Mouse (Mus musculus): Measurements from ENCODE around the gene Ttll5. TPM values are rescaled to one million over a fixed set of nuclear protein-coding genes. Genes with fewer than 3 reads are reported as not detected.
A peak's percentile ranks its signal among the peaks of the same experiment; 100 is the strongest.

The Ttll5 gene
- total and polyA plus RNA-seq, 2 experiments from 2014 or later = 6.3 to 16.8 TPM

GRCm38 (mm10) chr12:86091601-86092132 lies 267.2 kb downstream of the Ttll5 start:
- Histone ChIP-seq H3K9ac (replicated peaks; ENCODE audit: low read depth, low read length) (no peak overlapping the region), H3K27me3 (ENCODE audit: control insufficient read depth, insufficient read depth, low read length) (no peaks in the 10 kb centered on the region), H3K4me3 (ENCODE audit: low read depth, low read length) (no peak overlapping the region), H3K9me3 (replicated peaks; ENCODE audit: control insufficient read depth, low read length) (no peaks in the 10 kb centered on the region), H3K4me2 (ENCODE audit: low read depth, low read length) (peak overlapping the region; percentile 35), H3K27ac (ENCODE audit: low read depth) (peak overlapping the region; percentile 72), H3K36me3 (replicated peaks; ENCODE audit: control insufficient read depth, insufficient read depth, low read length) (peaks cover 11% of the 10 kb centered on the region; the same call in 1 of the 2 replicates), H3K4me1 (ENCODE audit: control insufficient read depth, insufficient read depth) (peaks cover 20% of the 10 kb centered on the region)
- peak; percentile 81 for ATAC-seq (ENCODE audit: insufficient read depth, low read depth)
- WGBS = 24% methylated on average over 18 of the region's 18 CpGs
- peak; percentile 81 for DNase-seq (ENCODE audit: low spot score)
- TF ChIP-seq EP300 (IDR thresholded peaks at IDR 0.05; ENCODE audit: low read depth) (no peak), CTCF (IDR thresholded peaks at IDR 0.05; ENCODE audit: low read depth) (no peak)

- Histone ChIP-seq H3K4me3 (ENCODE audit: low read depth, low read length) (no peak overlapping the region), H3K4me2 (ENCODE audit: low read depth, low read length) (no peak overlapping the region), H3K9ac (replicated peaks; ENCODE audit: low read depth, low read length) (no peak overlapping the region), H3K36me3 (replicated peaks; ENCODE audit: control insufficient read depth, insufficient read depth, low read length) (peaks cover 9% of the 10 kb centered on the region; the same call in 1 of the 2 replicates), H3K27me3 (ENCODE audit: control insufficient read depth, insufficient read depth, low read length) (no peaks in the 10 kb centered on the region), H3K4me1 (ENCODE audit: control insufficient read depth, insufficient read depth) (peaks cover 18% of the 10 kb centered on the region), H3K27ac (ENCODE audit: low read depth) (no peak overlapping the region), H3K9me3 (replicated peaks; ENCODE audit: control insufficient read depth, low read length) (no peaks in the 10 kb centered on the region)
- WGBS = 84% methylated on average over 4 of the region's 4 CpGs
- ATAC-seq (ENCODE audit: insufficient read depth, low read depth) (no peak), DNase-seq (ENCODE audit: low spot score) (no peak)
- no peak for TF ChIP-seq CTCF (IDR thresholded peaks at IDR 0.05; ENCODE audit: low read depth)
- no peak for TF ChIP-seq EP300 (IDR thresholded peaks at IDR 0.05; ENCODE audit: low read depth)
Measured at GRCm38 (mm10) chr12:86094075-86094474, 269.6 kb downstream of the Ttll5 start.

GRCm38 (mm10) chr12:86095806-86096205 lies 271.3 kb downstream of the Ttll5 start:
- Histone ChIP-seq H3K4me1 (ENCODE audit: control insufficient read depth, insufficient read depth) (peaks cover 24% of the 10 kb centered on the region), H3K9ac (replicated peaks; ENCODE audit: low read depth, low read length) (no peak overlapping the region), H3K9me3 (replicated peaks; ENCODE audit: control insufficient read depth, low read length) (no peaks in the 10 kb centered on the region), H3K27ac (ENCODE audit: low read depth) (no peak overlapping the region), H3K27me3 (ENCODE audit: control insufficient read depth, insufficient read depth, low read length) (no peaks in the 10 kb centered on the region), H3K4me3 (ENCODE audit: low read depth, low read length) (no peak overlapping the region), H3K36me3 (replicated peaks; ENCODE audit: control insufficient read depth, insufficient read depth, low read length) (no peaks in the 10 kb centered on the region), H3K4me2 (ENCODE audit: low read depth, low read length) (no peak overlapping the region)
- TF ChIP-seq EP300 (IDR thresholded peaks at IDR 0.05; ENCODE audit: low read depth) = no peak
- TF ChIP-seq CTCF (IDR thresholded peaks at IDR 0.05; ENCODE audit: low read depth) = no peak
- DNase-seq (ENCODE audit: low spot score) (no peak), ATAC-seq (ENCODE audit: insufficient read depth, low read depth) (no peak)
- WGBS = 92% methylated on average over 4 of the region's 4 CpGs

- Histone ChIP-seq H3K36me3 (replicated peaks; ENCODE audit: control insufficient read depth, insufficient read depth, low read length) (no peaks in the 10 kb centered on the region), H3K9ac (replicated peaks; ENCODE audit: low read depth, low read length) (no peak overlapping the region), H3K4me3 (ENCODE audit: low read depth, low read length) (no peak overlapping the region), H3K27me3 (ENCODE audit: control insufficient read depth, insufficient read depth, low read length) (no peaks in the 10 kb centered on the region), H3K27ac (ENCODE audit: low read depth) (peak overlapping the region; percentile 54), H3K9me3 (replicated peaks; ENCODE audit: control insufficient read depth, low read length) (no peaks in the 10 kb centered on the region), H3K4me1 (ENCODE audit: control insufficient read depth, insufficient read depth) (peaks cover 29% of the 10 kb centered on the region), H3K4me2 (ENCODE audit: low read depth, low read length) (no peak overlapping the region)
- no peak for ATAC-seq (ENCODE audit: insufficient read depth, low read depth)
- TF ChIP-seq CTCF (IDR thresholded peaks at IDR 0.05; ENCODE audit: low read depth) (no peak), EP300 (IDR thresholded peaks at IDR 0.05; ENCODE audit: low read depth) (no peak)
- 44% methylated on average over 11 of the region's 11 CpGs for WGBS
- no peak for DNase-seq (ENCODE audit: low spot score)
Measured at GRCm38 (mm10) chr12:86097781-86098180, 273.3 kb downstream of the Ttll5 start.

- Histone ChIP-seq H3K4me1 (ENCODE audit: control insufficient read depth, insufficient read depth) (peaks cover 54% of the 10 kb centered on the region), H3K27ac (ENCODE audit: low read depth) (peak overlapping the region; percentile 74), H3K4me2 (ENCODE audit: low read depth, low read length) (no peak overlapping the region), H3K9me3 (replicated peaks; ENCODE audit: control insufficient read depth, low read length) (no peaks in the 10 kb centered on the region), H3K36me3 (replicated peaks; ENCODE audit: control insufficient read depth, insufficient read depth, low read length) (no peaks in the 10 kb centered on the region), H3K9ac (replicated peaks; ENCODE audit: low read depth, low read length) (no peak overlapping the region), H3K4me3 (ENCODE audit: low read depth, low read length) (no peak overlapping the region), H3K27me3 (ENCODE audit: control insufficient read depth, insufficient read depth, low read length) (no peaks in the 10 kb centered on the region)
- ATAC-seq (ENCODE audit: insufficient read depth, low read depth) (no peak), DNase-seq (ENCODE audit: low spot score) (no peak)
- 70% methylated on average over 3 of the region's 3 CpGs for whole genome bisulfite sequencing
- no peak for TF ChIP-seq CTCF (IDR thresholded peaks at IDR 0.05; ENCODE audit: low read depth)
- no peak for TF ChIP-seq EP300 (IDR thresholded peaks at IDR 0.05; ENCODE audit: low read depth)
Measured at GRCm38 (mm10) chr12:86100711-86101110, 276.3 kb downstream of the Ttll5 start.

- no peak for TF ChIP-seq EP300 (IDR thresholded peaks at IDR 0.05; ENCODE audit: low read depth)
- TF ChIP-seq CTCF (IDR thresholded peaks at IDR 0.05; ENCODE audit: low read depth) = no peak
Measured at GRCm38 (mm10) chr12:86102686-86103085, 278.2 kb downstream of the Ttll5 start.

More at GRCm38 (mm10) chr12:86102686-86103085, 278.2 kb downstream of the Ttll5 start:
- Histone ChIP-seq H3K9ac (replicated peaks; ENCODE audit: low read depth, low read length) (no peak overlapping the region), H3K27ac (ENCODE audit: low read depth) (peak overlapping the region; percentile 98), H3K27me3 (ENCODE audit: control insufficient read depth, insufficient read depth, low read length) (no peaks in the 10 kb centered on the region), H3K4me2 (ENCODE audit: low read depth, low read length) (no peak overlapping the region), H3K36me3 (replicated peaks; ENCODE audit: control insufficient read depth, insufficient read depth, low read length) (no peaks in the 10 kb centered on the region), H3K9me3 (replicated peaks; ENCODE audit: control insufficient read depth, low read length) (no peaks in the 10 kb centered on the region), H3K4me1 (ENCODE audit: control insufficient read depth, insufficient read depth) (peaks cover 51% of the 10 kb centered on the region), H3K4me3 (ENCODE audit: low read depth, low read length) (no peak overlapping the region)
- DNase-seq (ENCODE audit: low spot score) (no peak), ATAC-seq (ENCODE audit: insufficient read depth, low read depth) (no peak)
- 75% methylated on average over 8 of the region's 8 CpGs for WGBS

All from heart, postnatal 0 days (tissue).